Mouse (Mus musculus) mouse trophoblast stem cell (cell line): ENCODE data around the gene Gm20547.
"Not testable (repeated sequence)": the region's sequence is repeated elsewhere in the genome, so short reads cannot be mapped to it uniquely, and the experiment has no call there.

ENCODE experiments used
- in situ Hi-C, 2 experiments: fragments of 300-500 bp; cut with MseI, MboI; formaldehyde crosslinking; loops; 2 replicates in 1 of 2; 3 replicates in 1 of 2; pipeline ENCODE4 v1.15.1; 2025

Gm20547 gene

DNA sequence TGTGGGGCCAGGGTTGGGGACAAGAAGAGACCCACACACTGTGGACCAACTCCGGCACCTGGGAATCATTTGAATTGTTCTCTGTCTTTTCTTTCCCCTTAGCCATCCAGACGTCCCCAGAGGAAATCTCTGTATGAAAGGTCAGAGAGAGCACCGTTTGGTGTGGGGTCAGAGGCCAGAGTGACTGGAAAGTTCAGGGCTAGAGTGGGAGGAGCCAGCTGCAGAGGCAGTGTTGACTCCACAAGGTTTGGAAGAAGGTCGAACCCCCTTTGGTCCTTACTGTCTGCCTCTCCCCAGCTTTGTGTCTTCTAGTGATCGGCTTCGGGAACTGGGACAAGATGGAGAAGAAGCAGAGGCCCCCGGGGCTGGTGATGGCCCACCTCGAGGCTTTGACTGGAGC lies 28.3 kb downstream of the Gm20547 start:
- in situ Hi-C loops: no loop called here

DNA sequence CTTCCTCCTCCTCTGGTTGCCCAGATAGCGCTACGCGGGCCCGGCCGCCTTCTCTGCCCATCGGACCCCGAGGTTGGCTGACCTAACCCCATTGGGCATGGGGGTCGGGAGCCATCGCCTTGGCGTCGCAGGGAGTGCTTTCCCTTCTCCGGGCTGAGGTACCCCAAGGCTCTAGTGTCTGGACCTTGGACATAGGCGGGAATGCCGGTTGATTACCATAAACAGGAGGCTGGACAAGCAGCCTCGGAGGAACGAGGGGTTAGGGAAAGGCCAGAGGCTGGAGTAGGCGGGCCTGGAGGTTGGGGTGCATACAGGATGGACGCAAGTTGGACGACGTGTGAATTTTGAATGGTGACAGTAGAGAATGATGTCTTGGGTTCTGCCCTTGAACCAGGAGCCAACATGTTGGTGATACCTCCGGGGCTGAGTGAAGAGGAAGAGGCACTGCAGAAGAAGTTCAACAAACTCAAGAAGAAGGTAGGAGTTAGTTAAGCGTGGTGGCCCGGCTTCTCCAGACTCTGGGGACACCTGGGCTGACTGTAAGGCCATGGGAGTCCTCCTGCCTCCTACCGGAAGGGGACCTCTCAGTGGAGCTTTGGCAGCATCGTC lies 31.2 kb downstream of the Gm20547 start:
- in situ Hi-C loops: no loop called here

DNA sequence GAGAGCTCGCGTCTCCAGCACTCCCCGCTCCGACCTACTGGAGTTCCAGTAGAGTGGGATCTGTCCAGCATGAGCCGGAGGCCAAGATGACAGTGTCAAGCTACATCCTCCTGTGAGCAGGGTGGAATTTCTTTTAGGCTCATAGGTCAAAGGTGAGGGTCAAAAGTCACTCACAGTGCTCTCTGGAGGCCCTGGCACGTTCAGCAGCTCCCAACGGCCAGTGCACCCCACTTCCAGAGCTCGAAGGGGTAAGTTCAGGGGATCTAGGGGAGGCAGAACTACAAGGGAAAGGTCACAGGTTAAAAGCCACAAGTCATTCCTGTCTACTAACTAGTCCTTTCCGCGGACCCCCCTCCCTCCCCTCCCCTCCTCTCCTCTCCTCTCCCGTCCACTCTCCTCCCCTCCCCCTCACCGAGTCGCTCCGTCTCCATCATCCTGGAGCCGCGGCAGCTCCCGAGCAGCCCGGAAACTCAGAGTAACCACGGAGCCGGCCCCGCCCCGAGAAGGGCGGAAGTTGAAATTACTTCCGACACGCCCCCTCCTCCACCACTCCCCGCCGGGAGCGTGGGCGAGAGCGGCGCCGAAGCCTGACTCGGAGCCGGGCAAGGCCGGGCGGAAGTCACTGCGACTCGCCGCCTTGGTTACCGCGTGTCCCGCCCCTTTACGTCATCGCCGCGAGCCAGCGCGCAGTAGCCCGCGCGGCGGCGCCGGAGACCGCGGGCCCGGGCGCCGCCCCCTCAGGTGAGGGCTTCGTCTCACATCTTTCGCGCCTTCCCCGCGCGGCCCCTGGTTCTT lies 31.9 kb downstream of the Gm20547 start, which contains the start of the genes Skiv2l and Nelfe:
Skiv2l (minus strand) TSS at position 489 of the 795 bp plus-strand sequence.
Nelfe (plus strand) TSS at position 670 of the 795 bp plus-strand sequence.
- in situ Hi-C loops: no loop called here

DNA sequence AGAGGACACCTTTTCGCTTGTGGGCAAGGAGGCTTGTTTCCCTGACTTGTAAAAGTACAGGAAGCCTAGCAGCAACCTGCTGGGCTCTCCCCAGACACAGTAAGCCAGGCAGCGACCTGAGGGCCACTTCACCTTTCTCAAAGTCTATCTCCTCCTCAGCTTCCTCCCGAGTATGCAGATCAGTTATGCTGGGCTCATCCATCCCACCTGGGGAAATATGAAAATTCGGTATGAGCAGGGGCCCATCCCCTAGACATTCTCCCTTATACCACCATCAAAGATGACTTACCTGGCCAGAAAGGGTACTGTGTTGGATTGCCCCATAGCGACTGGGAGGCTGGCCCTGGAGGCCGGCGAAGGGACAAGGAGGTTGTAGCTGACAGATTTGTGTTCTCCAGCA lies 34.2 kb downstream of the Gm20547 start:
- in situ Hi-C loops: no loop called here

DNA sequence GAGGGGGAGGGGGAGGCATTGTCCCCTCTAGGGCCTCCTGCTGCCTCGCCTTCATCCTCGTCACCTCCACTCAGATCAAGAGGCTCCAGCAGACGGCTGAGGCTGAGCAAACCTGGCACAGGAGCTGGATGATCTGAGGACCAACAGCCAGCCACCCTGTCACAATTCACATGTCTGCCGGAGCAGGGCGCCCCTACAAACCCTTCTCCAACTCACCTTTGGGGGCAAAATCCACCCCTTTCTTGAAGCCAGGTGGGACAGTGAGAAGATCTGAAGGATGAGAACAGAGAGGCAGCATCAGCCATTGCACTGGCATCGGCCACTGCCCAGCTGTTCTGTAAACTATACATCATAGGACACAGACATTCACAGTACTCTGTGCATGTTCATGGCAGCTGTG lies 34.6 kb downstream of the Gm20547 start:
- in situ Hi-C loops: no loop called here

DNA sequence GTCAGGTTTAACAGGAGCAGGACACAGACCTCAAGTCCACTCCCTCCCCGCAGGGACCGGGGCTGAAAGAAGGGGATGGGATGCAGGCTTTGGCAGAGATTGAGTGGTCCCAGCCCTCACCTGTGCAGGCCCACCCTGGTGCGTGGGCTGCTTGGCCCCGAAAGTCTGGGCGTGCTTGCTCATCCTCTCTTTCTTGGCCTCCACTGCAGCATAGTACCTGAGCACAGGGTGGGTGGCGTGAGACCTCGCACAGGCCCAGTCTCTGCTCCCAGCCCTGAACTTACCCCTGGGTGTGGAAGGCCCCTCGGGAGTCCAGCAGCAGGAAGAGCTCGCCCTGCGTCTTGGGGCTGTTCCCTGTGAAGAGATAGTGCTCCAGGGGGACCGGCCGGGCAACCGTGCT lies 37.0 kb downstream of the Gm20547 start:
- in situ Hi-C loops: no loop called here

DNA sequence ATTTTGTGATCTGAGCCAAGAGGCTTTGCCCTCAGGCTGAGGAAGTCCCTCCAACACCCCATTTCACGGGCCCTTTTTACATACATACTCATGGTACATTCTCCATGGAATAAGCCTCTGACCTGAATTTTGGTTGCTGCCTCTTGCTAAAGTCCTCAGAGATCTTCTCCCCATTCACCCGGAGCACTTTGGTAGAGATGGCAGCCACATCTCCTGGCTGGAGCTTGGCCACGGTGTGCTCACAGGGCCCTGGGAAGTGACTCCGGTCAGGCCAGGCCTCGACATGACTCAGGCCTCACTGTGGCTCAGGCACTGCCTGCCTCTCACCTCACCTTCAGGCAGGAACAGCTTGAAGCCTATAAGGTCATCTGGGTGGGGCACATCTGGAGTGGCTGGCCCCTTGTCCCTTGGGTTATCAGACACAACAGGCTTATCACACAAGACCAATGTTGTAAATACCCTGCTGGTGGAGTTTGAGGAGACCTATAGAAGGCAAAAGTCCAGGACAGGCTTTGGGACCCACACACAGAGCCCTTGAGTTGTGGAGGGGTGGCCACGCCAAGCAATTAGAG lies 41.0 kb downstream of the Gm20547 start:
- in situ Hi-C loops: no loop called here

DNA sequence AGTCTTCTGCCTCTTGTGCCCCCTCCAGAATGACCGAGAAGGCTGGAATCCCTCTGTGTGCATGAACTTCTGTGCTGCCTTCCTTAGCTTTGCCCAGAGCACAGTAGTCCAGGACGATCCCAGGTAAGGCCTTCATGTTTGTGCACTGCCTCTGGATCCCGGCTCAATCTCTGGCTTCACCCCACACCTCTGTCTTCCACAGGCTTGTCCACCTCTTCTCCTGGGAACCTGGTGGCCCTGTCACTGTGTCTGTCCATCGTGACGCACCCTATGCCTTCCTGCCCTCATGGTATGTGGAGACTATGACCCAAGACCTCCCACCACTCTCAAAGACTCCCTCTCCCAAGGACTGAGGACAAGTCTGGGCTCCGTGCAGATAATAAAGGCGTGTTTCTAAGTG lies 43.1 kb downstream of the Gm20547 start:
- in situ Hi-C loops: no loop called here

DNA sequence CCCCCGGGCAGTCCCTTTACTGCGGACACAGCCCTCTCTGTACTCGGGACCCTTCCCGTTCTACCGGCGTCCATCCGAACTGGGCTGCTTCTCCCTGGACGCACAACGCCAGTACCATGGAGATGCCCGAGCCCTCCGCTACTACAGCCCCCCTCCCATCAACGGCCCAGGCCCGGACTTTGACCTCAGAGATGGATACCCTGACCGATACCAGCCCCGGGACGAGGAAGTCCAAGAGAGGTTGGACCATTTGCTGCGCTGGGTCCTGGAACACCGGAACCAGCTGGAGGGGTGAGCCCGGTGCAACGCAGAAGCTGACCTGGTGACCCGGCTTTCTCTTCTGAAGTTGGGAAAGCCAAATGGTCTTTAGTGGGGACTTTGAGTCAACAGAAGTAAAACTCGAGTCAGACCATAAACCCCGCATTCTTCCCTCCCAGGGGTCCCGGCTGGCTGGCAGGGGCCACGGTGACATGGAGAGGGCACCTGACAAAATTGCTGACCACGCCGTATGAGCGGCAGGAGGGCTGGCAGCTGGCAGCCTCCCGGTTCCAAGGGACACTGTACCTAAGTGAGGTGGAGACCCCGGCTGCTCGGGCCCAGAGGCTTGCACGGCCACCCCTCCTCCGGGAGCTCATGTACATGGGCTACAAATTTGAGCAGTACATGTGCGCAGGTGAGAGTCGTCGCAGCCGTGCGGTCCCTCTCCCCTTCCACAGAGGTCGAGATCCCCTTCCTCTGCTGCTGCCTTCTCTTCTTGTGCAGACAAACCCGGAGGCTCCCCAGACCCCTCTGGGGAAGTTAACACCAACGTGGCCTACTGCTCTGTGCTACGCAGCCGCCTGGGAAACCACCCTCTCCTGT lies 44.1 kb downstream of the Gm20547 start:
- in situ Hi-C loops: no loop called here

DNA sequence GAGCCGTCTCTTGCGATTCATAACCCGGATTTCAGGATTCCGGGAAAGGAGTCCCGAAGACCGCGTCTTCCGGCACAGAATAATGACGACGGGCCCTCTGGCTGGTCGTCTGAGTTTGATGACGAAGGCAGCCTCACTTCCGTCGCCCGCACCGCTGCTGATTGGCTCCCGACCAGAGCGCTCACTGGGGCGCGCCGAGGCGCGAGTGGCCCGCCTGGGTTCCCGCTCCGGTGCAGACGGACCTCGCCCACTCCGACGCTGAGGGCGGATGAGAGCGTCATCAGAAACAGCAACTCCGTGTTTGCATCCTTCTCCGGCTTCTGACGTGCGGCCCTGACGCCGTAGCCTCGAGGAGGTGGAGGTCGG lies 45.0 kb downstream of the Gm20547 start, which contains the start of the genes Stk19 and Dxo:
Stk19 (minus strand) TSS at position 90 of the 366 bp plus-strand sequence.
Dxo (plus strand) TSS at position 164 of the 366 bp plus-strand sequence.
- in situ Hi-C loops: no loop called here

DNA sequence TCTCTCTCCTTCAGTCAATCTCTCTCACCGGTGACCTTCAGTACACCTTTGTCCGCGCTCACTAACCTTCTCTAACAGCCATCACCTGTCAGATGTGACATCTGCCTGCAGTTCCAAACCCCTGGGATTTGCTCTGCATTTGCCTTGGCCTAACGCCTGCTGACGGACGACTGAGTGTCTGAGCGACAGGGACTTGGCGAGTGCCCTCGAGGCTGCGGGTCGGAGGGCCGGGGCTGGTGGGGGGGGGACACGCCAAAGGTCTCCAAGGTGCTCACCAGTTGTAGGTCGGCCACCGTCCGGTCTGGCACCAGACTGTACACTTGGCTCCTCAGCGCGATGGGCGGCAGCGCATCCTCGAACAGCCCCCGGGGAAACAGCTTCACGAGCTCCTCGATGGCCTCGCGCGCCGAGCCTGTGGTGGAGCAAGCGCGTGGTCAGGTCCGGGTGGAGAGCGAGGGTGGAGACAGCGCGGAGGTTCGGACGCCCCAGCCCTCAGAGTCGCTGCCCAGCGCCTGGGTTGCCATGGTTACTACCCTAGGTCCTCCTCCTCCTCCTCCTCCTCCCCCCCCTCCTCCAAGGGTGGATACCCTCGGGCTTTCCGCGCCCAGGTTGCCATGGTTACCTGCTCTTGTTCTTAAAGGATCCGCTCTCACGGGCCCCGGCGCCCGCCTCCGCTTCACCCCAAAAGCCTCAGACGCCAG lies 45.5 kb downstream of the Gm20547 start:
- in situ Hi-C loops: no loop called here

DNA sequence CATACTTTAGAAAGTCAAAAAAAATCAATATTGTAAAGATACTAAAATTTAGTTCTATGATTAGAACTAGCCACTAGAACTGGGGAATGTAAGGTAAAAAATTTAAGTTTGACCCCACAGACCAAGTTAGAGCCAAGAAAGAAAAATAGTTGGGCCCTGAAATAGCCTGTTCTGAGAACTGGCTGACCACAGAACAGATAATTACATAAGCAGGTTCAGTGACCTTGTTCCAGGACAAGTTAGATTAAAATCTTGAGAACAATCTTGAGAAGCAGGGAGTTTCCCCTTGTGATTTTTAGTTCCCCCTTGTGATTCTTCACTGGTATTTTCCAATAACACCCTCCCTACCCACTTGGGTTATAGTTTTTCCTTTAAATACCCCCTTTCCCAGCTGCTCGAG lies 51.1 kb downstream of the Gm20547 start:
- in situ Hi-C loops: not testable (repeated sequence)

DNA sequence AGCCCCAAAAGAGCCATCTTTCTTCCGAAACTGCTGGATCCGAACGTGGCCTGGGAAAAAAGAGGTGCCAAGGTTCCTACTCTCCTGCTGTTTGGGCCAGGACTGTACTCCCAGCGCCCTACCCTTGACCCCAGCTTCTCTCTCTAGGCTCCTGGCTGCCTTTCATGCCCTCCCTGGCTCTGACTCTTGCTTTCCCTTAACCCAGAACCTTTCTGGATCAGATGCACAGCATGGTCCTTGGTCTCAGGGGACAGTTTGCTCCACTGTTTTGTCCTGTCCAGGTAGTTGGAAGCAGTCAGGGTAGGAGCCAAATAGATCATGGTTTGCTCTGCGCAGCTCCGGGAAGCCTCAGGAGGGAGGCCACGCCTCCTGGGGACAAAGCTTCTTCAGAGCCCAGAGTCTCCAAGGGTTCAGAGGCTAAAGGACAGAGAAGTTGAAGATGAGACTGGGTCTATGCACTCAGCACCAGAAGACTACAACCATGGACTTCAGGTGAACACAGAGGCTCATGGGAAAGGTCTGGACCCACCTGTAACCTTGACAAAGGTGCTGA lies 66.9 kb downstream of the Gm20547 start:
- in situ Hi-C loops: no loop called here

DNA sequence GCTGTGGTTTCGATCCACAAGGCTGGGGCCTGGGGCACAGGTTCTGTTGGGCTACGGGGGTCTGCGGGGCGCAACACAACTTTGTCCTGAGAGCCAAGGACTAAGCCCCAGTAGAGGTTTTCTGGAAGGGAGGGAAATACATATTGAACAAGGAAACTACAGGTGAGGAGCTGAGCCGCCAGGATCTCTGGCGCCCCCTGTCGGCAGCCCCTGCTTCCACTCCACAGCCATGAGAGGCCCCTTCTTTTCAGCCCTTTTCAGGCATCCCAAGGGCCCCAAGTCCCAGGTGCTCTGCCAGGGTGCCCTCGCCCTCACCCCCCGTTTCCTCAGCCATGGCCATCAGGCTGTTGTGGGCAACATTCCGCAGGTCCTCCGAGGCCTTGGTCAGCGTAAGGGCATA lies 68.1 kb downstream of the Gm20547 start:
- in situ Hi-C loops: not testable (repeated sequence)

DNA sequence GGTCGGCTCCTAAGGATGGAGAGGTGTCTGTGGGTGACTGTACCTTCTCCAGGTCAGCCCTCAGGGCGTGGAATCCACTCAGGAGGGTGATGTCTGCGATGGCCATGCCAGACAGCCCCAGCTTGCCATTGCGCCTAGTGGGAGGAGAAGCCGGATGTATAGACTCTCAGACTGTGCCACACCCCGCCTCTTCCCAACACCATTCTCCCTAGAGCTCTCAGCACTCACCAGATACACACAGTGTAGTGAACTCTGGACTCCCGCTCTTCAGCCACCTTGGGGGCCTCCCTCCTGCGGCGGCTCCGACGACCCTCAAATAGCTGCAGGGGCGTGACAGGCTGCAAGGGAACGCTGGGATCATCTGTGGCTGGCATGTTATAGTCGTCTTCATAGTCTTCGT lies 70.6 kb downstream of the Gm20547 start:
- in situ Hi-C loops: no loop called here

DNA sequence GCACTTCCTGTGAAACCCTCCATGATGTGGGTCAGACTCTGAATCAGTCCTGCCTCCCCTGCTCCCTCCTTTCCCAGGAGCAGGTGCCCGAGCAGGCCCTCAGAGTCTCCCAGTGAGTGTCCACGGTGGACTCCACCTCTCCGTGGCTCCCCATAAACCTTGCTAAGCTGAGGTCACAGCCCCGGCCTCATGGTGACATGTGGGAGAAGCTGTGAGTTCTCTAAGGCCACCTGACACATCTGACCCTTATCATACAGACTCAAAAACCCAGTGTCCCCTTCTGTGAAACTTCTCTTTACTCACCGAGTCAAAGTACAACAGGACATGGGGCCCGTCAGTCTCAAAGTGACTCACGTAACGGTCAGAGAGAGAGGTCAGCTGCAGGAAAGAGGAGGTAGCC lies 71.0 kb downstream of the Gm20547 start:
- in situ Hi-C loops: not testable (repeated sequence)

DNA sequence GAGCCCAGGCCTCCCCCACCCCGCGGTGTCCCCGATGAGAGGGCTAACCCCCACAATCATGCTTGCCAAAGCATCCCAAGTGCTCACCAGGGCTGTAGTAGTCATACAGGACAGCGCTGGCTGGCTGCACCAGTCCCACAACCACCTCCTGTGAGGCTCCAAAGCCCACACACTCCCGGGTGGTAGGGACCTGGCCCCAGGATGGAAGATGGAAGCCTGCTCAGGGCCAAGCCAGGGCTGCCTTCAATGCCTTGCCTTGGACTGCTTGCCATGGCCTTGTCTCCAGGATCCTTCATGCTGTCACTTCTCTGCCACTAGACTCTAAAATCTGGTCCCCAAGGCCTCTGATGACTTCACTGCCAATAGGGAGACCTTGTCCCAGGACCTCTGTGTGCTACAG lies 71.4 kb downstream of the Gm20547 start:
- in situ Hi-C loops: not testable (repeated sequence)

DNA sequence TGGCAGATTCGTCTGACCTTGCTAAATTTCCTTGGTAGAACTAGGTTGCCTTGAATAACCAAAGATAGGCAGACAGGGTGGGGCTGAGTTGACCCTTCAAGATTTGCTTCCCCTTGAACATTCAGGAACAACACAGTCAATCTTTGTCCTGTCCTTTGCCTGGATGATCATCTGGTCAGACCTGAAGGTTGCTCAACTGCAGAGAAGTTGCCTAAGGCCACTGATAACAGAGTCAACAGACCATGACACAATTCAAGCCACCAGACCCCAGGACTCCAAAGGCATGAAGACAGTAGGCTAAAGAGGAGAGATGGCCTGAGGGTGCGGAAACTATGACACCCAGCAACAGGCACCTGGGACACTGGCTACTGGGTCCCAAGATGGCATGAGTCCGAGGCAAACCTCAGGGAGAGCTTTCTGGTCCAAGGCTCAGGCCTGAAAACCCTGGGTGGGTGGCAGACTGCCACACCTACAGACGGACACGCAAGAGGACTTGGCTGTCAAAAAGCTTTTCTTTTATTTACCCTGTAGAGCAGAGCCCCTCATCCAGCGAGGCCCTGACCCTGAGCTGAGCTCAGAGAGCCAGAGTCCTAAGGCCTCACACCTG lies 73.1 kb downstream of the Gm20547 start:
- in situ Hi-C loops: no loop called here

DNA sequence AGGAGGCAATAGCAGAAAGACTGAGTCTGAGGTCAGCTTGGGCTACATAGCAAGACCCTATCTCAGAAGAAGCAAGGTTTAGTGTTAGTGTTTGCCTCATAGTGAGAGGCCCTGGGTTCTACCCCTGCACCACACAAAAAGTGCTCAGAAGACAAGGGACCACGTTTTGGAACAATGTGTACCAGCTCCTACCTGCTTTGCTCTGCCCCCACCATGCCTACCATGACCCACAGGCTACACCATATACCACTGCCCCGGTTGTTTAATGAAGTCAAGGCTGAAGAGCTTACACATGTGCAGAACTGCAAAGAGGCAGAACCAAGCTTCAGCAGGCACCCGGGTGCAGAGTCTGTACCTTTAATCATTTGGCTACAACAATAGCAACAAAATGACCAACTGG lies 74.7 kb downstream of the Gm20547 start:
- in situ Hi-C loops: no loop called here
